ENCODE assay signal across 14 mouse cellular contexts in genomic region chr5:64479315-64479714, GRCm38 (mm10).
A peak's percentile ranks its signal among the peaks of the same experiment; 100 is the strongest.
DNase-seq lines count a peak whose midpoint lies in the region; ATAC-seq lines count a peak whose summit lies in the region.
"Had no signal": no experiment of that assay in that cellular context is flagged by ENCODE, and none has a peak within 500 bp of the region (broad histone marks: within the 10 kb centered on the region; RNA-seq: fewer than 3 reads in every experiment).

No protein-coding gene starts in this region.

- peak overlapping the region; percentile 6; the same call in 1 of the 2 replicates for H3K4me2 ChIP-seq in forebrain, embryonic 13.5 days
- no peak overlapping the region for H3K4me2 ChIP-seq in forebrain, embryonic 12.5 days
- H3K4me2 ChIP-seq in hindbrain, embryonic 11.5 days (replicated peaks; ENCODE audit: low read depth, low read length) = no peak overlapping the region
- H3K4me2 ChIP-seq: hindbrain, embryonic 12.5 days; limb, embryonic 12.5 days; midbrain, embryonic 13.5 days had no signal

- H3K9me3 ChIP-seq in forebrain, embryonic 13.5 days (replicated peaks) = 0 out of 2 replicates have a peak, but pooled peaks cover 4% of the 10 kb centered on the region
- no peaks in the 10 kb centered on the region for H3K9me3 ChIP-seq in forebrain, embryonic 12.5 days
- H3K9me3 ChIP-seq in hindbrain, embryonic 11.5 days (ENCODE audit: control insufficient read depth, low read length) = no peaks in the 10 kb centered on the region
- H3K9me3 ChIP-seq: hindbrain, embryonic 12.5 days; limb, embryonic 12.5 days; midbrain, embryonic 13.5 days had no signal

- H3K36me3 ChIP-seq in forebrain, embryonic 13.5 days (ENCODE audit: poor library complexity, severe bottlenecking) = no peaks in the 10 kb centered on the region
- H3K36me3 ChIP-seq in forebrain, embryonic 12.5 days (replicated peaks) = no peaks in the 10 kb centered on the region
- H3K36me3 ChIP-seq in hindbrain, embryonic 11.5 days (ENCODE audit: control insufficient read depth, insufficient read depth, low read length) = no peaks in the 10 kb centered on the region
- H3K36me3 ChIP-seq: hindbrain, embryonic 12.5 days; limb, embryonic 12.5 days; midbrain, embryonic 13.5 days had no signal

- H3K9ac ChIP-seq in forebrain, embryonic 13.5 days = no peak overlapping the region
- no peak overlapping the region for H3K9ac ChIP-seq in forebrain, embryonic 12.5 days
- no peak overlapping the region for H3K9ac ChIP-seq in hindbrain, embryonic 11.5 days (ENCODE audit: low read depth, low read length)
- H3K9ac ChIP-seq: hindbrain, embryonic 12.5 days; limb, embryonic 12.5 days; midbrain, embryonic 13.5 days had no signal

- H3K27me3 ChIP-seq in forebrain, embryonic 13.5 days = no peaks in the 10 kb centered on the region
- H3K27me3 ChIP-seq in forebrain, embryonic 12.5 days = no peaks in the 10 kb centered on the region
- H3K27me3 ChIP-seq in hindbrain, embryonic 11.5 days (ENCODE audit: control insufficient read depth, insufficient read depth, low read length) = no peaks in the 10 kb centered on the region
- H3K27me3 ChIP-seq: limb, embryonic 12.5 days; midbrain, embryonic 13.5 days had no signal

- peaks cover 31% of the 10 kb centered on the region for H3K4me1 ChIP-seq in forebrain, embryonic 13.5 days
- peaks cover 19% of the 10 kb centered on the region for H3K4me1 ChIP-seq in forebrain, embryonic 12.5 days
- 0 out of 2 replicates have a peak, but pooled peaks cover 2% of the 10 kb centered on the region for H3K4me1 ChIP-seq in hindbrain, embryonic 11.5 days (replicated peaks; ENCODE audit: control insufficient read depth, insufficient read depth, low read length)
- H3K4me1 ChIP-seq: limb, embryonic 12.5 days; midbrain, embryonic 13.5 days had no signal

- ATAC-seq in forebrain, embryonic 13.5 days = no peak
- no peak for ATAC-seq in forebrain, embryonic 12.5 days (ENCODE audit: low FRiP score)
- no peak for ATAC-seq in hindbrain, embryonic 11.5 days (ENCODE audit: low FRiP score)
- ATAC-seq: midbrain, embryonic 13.5 days had no signal

- DNase-seq in right cerebral cortex, adult 18-20 months = peak; percentile 23
- DNase-seq in right cerebral cortex, postnatal 36 days (ENCODE audit: low spot score in 2 of 2) = no peak
- peak; percentile 54 for DNase-seq in kidney, adult 9 months
- DNase-seq in spleen, postnatal 36 days (ENCODE audit: low spot score in 2 of 2) = no peak
- no peak for DNase-seq in thymus, postnatal 10 days (ENCODE audit: low spot score in 2 of 2)
- DNase-seq in hindbrain, embryonic 11.5 days (ENCODE audit: low spot score) = no peak
- DNase-seq: cerebellum, adult 9-11 months; right cerebral cortex, postnatal 14 days had no signal

- WGBS in forebrain, embryonic 13.5 days = 66% methylated on average over 8 of the region's 8 CpGs
- 62% methylated on average over 8 of the region's 8 CpGs for WGBS in forebrain, embryonic 12.5 days
- WGBS in hindbrain, embryonic 11.5 days = 69% methylated on average over 8 of the region's 8 CpGs

- peak overlapping the region; percentile 36; the same call in 1 of the 2 replicates for H3K27ac ChIP-seq in forebrain, embryonic 13.5 days
- no peak overlapping the region for H3K27ac ChIP-seq in forebrain, embryonic 12.5 days
- no peak overlapping the region for H3K27ac ChIP-seq in hindbrain, embryonic 11.5 days (ENCODE audit: low read depth, low read length)
- H3K27ac ChIP-seq: hindbrain, embryonic 12.5 days; limb, embryonic 12.5 days; midbrain, embryonic 13.5 days; stomach, postnatal 0 days had no signal

- no peak overlapping the region for H3K4me3 ChIP-seq in forebrain, embryonic 13.5 days
- H3K4me3 ChIP-seq in forebrain, embryonic 12.5 days (replicated peaks) = no peak overlapping the region
- H3K4me3 ChIP-seq in hindbrain, embryonic 11.5 days (ENCODE audit: low read depth, low read length) = no peak overlapping the region
- H3K4me3 ChIP-seq: hindbrain, embryonic 12.5 days; limb, embryonic 12.5 days; midbrain, embryonic 13.5 days had no signal

Comparison
In these comparisons a context has a peak if more than half of its experiments do, and no peak if none do; other contexts are left out.
1. DNase-seq: peak in right cerebral cortex, adult 18-20 months (single experiment) and kidney, adult 9 months (single experiment); none in right cerebral cortex, postnatal 36 days (0 of 2), spleen, postnatal 36 days (0 of 2), thymus, postnatal 10 days (0 of 2) and hindbrain, embryonic 11.5 days (single experiment).